Mouse (Mus musculus) CH12.LX (cell line): ENCODE results near the gene Pwwp2b.

Source experiments
- CTCF ChIP-seq, 2 experiments: IDR thresholded peaks in 1 of 2; conservative IDR thresholded peaks in 1 of 2; 2 replicates each; pipeline ENCODE4 v1.5.1; 2011 to 2012; ENCODE audit warnings: low read depth in 2 of 2, low read length in 2 of 2, improper control_type of control experiment in 1 of 2, inconsistent platforms in 1 of 2, mild to moderate bottlenecking in 1 of 2, moderate library complexity in 1 of 2
- ELF1 ChIP-seq: IDR thresholded peaks from 2 replicates; pipeline ENCODE4 v1.6.1; 2014; ENCODE audit warnings: low read depth, mild to moderate bottlenecking, inconsistent platforms, low read length, improper control_type of control experiment
- EP300 ChIP-seq: IDR thresholded peaks from 2 replicates; pipeline ENCODE4 v1.6.1; 2011; ENCODE audit warnings: low read length, improper control_type of control experiment
- HCFC1 ChIP-seq: IDR thresholded peaks from 2 replicates; pipeline ENCODE4 v1.6.1; 2012; ENCODE audit warnings: low read depth, mild to moderate bottlenecking, inconsistent platforms, low read length, improper control_type of control experiment
- MXI1 ChIP-seq: IDR thresholded peaks from 2 replicates; pipeline ENCODE4 v1.6.1; 2011; ENCODE audit warnings: mild to moderate bottlenecking, low read depth, low read length, improper control_type of control experiment
- POLR2A ChIP-seq: IDR thresholded peaks from 2 replicates; pipeline ENCODE4 v1.6.1; 2011; ENCODE audit warnings: low read depth, mild to moderate bottlenecking, improper control_type of control experiment, low read length
- USF2 ChIP-seq: conservative IDR thresholded peaks from 2 replicates; pipeline ENCODE4 v1.6.1; 2011; ENCODE audit warnings: low read depth, low read length, improper control_type of control experiment

DNA sequence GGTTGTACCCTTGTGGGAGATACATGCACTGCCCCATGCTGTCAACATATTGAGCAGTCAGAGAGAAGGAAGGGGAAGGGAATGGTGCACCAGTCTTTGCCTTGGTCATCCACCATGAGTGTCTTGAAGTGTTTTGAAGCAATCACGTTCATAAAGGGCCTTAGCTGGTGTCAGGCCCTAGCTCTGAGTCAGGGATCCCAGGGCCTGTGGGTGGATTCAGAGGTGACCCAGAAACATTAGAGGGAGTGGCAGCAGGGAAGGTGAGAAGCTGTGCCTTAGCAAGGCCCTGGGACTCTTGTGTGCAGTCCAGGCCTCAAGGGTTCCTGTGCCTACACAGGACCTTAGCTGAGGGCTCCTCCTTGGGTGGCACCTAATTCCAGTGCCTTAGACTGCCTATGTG is 24.2 kb upstream of the Pwwp2b start:
- TF ChIP-seq ELF1 (no peak), USF2 (no peak), EP300 (no peak), POLR2A (no peak), HCFC1 (no peak), CTCF (conservative IDR thresholded peaks at IDR 0.05 in 1 of 2, IDR thresholded peaks at IDR 0.05 in 1 of 2; ENCODE audit: low read depth in 2 of 2, low read length in 2 of 2) (no peak), MXI1 (no peak)
